Mouse (Mus musculus) CD8-positive naive resting alpha-beta T cell, adult 2 months (primary cell): ENCODE data around the gene Gm20661.

ENCODE experiments used
- DNase-seq, 2 experiments: peaks; one replicate each; pipeline ENCODE4 v3.0.0; 2022; ENCODE audit warnings: low read depth in 2 of 2, low spot score in 2 of 2

Gene Gm20661

DNA sequence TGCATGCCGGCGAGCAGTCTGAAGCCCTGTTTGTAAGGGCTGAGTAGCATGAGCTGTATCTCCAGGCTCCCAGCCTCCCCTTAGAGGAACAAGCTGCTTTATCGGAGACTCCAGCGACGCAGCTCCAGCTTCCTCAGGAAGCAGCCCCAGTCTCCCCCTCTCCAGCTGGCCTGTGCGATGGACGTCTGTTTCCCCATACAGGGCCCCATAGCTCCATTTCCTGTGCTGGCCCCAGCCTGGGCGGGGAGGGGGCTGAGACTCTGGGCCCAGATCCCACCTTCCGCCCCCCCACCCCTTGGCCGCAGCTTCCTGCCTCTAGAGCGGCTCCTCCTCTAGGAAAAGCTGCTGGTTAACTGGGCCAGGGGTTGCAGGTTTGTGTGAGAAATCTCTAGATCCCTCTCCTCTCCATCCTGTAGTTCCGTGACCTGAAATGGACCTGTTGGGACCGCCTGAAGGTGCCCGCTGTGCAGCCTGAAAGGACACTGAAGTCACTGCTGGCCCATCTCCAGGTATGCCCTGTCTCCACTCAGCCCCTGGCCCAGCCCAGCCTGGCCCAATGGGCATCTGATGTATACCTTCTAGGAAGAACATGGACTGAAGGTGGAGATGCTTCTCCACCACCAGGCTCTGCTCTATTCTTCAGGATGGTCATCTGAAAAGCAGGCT lies at the start of gene Gm20661:
Gene Gm20661, plus strand, starts transcription at position 378 of the 666 bp plus-strand sequence.
- no peak for DNase-seq

DNA sequence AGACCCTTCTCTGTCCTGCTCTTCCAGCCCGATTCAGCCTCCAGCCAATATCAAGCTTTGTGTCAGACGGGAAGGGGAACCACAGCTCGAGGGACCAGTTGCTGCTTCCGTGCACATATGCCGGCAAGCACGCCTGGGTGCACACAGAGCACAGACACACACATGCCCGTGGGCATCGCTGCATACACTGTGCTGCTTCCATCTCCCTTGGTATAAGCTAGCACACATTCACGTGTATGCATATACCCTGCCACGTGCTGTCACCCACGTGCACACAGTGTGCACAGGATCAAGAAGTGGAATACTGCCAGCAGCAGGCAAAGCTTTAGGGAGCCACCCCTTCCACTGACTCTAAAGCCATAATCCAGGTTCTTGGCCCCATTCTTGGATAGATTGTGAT lies 48.7 kb upstream of the Gm20661 start:
- DNase-seq = no peak

DNA sequence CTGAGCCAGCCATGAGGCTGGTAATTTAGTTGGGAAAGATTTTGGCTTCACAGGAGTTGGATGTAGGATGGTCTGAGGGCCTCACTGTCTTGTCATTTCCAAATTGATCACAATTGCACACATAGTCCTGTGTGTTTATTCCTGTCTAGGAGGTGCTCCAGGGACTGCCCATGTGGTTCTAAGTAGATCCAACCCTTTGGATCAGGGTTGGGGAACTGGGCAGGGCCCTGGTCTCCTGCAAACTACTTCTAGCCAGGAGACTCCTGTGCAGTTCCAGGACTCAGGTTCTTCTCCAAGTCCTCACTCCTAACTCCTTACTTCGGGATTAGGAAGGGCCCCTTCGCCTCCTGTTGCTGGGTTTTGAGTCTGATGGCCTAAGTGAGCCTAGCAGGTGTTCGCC lies 47.5 kb upstream of the Gm20661 start, which contains the start of gene Camkv:
Gene Camkv, plus strand, starts transcription at position 301 of the 400 bp plus-strand sequence.
- DNase-seq = no peak

DNA sequence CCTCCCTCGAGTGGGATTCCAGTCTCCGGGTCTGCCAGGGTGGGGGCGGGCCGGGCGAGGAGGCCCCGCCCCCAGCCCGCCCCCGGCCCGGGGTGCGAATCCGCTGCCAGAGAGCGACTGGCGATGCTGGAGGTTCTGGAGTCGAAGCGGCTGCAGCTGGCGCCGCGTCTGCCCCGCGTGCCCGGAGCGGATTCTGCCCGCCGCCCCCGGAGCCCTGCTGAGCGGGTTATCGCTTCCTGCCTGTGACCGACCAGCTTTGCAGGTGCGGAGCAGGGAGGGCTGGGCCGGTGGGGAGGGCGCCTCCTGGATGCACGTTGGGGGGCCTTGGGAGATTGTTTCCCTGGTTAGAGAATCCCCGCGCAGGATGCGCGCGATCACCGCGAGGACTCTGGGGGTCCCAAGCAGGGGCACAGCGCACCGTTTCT lies 47.1 kb upstream of the Gm20661 start:
- peak; percentile 24 to 33 for DNase-seq

DNA sequence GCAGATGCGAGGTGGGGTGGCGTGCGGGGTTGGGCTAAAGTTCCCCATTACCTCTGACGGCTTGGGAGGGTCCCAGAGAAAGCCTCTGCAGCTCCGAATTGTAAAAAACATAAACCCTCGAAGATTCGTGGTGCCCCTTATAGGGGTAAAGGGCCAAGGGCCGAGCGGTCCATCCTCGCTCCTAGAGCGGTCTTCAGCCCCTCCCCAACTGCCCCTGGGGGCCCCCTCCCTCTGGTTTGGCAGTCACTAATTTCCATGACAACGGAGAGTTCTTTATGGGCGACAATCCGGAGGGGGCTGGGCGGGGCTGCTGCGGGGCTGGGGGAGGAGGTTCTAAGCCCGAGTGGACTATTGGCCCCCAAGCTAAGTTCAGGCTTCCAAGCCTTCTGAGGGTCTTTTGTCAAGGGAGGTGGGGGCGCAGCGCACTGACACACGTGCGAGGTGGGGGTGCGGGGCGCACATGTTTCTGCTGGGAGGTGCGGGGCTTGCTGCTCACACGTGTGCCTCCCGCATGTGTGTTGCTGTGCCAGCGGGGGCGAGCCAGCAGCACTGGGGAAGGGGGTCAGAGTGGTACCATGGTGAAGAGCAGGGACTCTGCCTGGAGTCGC lies 46.5 kb upstream of the Gm20661 start:
- no peak for DNase-seq

DNA sequence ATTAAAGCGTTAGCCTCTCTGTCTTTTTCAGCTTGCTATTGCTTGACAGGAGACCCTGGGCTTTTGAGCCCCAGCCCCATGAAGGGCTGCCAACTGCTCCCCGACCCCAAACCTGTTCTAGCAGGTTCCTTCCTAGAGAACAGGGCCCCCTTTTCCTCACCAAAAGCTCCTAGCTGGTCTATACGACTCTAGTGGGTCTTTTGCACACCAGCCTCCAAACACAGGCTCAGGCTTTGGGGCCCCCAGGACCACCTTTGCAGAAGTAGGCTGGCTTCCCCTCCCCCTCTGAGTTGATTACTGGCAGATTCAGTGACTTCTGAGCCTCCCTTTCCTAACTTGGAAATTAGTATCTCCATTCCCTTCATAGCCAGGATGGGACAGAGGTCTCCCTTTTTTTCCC lies 46.0 kb upstream of the Gm20661 start:
- no peak for DNase-seq

DNA sequence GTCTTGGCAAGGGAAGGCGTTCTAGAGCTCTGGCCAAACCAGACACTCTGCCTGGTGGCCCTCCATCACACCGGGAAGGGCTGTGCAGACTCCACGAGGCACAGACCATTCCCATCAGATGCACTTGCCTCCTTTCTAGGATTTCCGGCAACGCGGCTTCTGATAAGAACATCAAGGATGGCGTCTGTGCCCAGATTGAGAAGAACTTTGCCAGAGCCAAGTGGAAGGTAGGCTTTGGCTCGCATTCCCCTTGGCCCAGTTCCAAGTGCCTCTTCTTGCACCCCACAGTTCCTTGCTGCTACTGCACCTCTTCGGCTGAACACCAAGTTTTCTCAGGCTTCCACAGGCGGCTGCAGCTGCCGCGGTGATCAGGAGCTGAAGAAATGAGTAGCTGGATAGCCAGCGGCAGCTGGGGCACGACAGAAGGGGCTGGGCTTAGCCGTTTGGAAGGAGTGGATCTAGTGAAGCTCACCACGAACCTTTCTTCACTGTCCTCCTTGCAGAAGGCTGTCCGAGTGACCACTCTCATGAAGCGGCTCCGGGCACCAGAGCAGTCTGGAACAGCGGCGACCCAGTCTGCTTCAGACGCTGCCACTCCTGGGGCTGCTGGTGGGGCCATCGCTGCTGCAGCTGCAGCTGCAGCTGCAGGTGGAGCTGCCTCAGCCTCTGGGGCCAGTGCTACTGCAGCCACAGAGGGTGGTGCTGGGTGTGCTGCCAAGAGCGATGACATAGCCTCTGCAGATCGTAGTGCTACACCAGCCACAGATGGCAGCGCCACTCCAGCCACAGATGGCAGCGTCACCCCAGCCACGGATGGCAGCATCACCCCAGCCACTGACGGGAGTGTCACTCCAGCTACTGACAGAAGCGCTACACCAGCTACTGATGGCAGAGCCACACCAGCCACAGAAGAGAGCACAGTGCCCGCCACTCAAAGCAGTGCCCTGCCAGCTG lies 35.3 kb upstream of the Gm20661 start:
- no peak for DNase-seq

DNA sequence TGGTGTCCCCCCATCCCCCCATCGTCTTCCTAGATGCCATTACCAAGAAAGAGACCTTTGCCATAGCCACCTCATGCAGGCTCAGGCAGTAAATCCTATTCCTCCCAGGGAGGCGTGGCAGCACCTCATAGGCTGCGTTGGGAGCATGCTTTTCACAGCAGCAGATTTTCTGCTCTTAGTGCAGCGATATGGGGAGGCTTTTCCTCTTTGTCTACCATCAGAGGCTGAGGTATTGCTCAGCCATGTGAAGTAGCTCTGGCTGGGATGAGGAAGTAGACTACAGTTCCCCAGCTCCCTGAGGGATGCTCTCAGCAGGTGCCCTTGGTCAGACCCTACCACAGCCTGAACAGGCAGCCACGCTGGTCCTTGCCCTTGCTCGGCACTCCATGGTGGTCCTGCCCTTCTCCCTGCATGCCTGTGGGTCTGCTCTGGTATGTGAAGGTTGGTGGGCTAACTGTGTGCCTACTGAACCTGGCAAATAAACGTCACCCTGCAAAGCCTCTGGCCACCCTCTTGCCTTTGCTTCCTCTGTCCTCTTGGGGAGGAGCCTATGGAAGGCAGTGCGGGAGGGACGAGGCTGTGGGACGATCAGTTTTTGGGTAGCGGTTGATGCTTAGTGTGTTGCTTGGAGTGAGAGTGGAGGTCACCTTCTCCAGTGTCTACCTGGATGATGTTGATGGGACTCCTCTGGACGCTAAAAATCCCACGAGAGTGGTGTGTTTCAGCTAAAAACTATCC lies 33.5 kb upstream of the Gm20661 start:
- DNase-seq = no peak

DNA sequence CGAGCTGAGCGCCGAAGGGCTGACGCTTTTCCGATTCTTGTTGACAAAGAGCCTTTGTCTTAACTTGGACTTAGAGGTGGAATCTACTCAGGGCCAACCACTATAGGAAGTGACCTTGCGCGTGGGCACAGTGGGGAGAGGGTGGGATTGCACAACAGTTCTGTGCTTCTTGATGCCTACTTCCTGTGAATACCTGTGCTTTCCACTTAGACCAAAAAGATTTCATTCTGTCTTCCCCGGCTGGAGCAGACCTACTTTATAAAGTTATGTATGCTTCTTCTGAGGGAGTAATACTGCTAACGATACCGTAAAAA lies 33.0 kb upstream of the Gm20661 start, which contains the start of gene Traip:
Gene Traip, plus strand, starts transcription at position 215 of the 314 bp plus-strand sequence.
- no peak for DNase-seq

DNA sequence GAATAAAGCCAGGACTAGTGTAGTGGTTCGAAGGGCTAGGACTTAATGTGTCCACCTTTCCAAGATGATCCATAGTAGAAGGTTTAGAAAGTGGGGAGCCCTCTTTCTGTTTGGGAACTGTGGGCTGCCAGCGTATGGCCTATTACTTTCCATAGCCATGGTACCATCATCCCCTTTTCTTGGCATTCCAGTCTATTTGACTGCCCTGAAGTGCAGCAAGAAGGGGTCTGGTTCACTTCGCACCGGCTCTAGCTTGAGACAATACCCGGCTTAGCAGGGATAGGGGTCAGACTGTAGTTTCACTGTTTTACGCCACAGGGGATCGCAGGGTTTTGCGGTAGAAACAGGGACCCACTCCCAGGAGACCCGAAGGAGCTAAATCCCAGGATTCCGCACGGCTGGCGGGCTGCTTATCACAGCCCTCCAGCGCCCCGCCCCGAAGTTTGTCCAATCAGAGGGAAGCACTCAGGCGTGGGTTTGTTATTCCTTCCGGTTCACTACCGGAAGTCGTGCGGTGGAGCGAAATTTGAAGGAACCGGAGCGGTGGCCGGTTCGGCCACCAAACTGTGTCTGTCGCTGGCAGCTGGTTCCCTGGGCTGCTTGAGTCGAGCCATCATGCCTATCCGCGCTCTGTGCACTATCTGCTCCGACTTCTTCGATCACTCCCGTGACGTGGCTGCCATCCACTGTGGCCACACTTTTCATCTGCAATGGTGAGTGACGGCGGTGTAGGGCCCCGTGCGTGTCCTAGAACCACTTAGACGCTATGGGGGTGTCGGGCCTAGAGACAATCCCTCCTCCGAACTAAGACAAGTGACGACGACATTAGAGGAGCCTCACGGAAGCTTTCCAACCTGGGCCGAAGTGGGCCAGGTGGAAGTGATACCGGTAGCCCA lies 32.1 kb upstream of the Gm20661 start:
- DNase-seq = peak; percentile 70 to 82

DNA sequence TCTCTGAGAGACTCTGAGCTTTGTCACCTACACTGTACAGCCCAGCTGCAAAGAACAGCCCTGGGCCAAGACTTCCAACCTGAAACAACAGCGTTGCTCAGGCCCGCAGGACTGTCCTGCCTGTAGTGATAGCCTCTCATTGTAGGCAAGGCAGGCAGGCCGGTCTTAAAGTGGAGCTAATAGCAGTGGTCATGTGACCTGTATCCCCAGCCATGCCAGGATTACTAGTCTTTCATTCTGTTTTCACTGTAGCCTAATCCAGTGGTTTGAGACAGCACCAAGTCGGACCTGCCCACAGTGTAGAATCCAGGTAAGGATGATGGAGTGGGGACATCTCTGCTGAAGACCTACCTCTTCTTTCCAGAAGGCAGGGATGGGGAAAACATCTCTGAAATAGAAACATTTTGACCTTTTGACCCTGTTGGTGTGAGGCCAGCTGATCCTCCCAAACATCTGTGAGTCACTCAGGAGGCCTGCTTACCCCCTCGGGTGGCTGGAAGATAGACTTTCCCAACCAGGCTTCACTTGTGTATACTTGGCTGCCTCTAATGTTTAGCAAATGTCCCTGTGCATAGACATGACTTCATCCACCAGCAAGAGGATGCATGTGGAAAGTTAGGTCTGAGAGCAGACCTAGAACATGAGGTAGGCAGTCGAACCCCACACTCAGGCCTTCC lies 27.1 kb upstream of the Gm20661 start:
- DNase-seq = no peak

DNA sequence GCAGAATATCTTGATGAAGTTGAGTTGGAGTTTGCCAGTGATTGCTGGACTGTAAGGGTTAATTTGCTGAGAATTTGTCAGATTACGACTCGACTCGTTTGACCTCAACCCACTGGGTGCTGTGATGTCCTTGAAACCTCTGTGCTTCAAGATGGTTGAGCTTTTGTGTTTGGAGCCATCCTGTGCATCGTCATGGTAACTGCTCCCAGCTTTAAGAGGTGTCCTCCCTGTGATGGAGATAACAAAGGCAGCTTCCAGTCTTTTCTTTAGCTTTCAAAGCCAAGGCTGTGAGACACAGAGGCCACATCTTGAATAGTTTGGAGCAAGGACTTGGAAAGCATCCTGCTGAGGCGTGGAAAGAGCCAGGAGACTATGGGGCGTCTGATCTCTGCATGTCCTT lies 25.7 kb upstream of the Gm20661 start:
- DNase-seq = no peak

DNA sequence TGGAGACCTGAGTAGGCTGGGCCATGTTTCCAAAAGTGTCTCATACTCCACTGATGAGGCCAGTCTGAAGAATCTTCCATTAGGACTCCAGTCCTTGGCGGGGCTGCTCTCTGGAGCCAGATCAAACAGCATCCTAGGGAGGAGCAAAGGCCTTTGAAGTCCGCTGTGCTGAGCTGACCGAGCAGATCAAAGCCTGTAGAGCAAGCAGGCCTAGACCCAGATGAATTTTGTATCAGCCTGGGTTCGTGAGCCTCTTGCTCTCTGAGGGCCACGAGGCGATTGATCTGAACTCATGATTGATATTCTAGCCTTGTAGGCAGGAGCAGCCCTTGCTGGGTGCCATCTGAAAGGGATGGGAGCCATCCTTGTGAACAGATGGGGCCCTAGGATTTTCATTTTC lies 23.0 kb upstream of the Gm20661 start:
- no peak for DNase-seq

DNA sequence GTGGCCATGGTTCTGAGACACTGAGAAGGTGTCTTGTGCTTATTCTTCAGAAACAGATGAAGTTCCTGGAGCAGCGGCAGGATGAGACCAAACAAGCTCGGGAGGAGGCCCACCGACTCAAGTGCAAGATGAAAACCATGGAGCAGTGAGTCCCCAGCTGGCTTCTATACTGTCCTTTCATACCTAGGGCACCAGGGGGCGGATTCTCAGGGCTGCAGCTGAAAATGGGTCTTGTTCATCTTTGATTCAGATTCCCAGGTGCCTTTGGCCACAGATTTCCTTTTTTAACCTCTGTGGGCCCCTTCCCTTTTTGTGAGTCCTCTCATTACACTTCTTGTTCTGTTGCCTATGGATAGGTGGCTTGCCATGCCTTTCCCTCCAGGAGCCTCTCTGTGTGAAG lies 21.9 kb upstream of the Gm20661 start:
- DNase-seq = no peak

DNA sequence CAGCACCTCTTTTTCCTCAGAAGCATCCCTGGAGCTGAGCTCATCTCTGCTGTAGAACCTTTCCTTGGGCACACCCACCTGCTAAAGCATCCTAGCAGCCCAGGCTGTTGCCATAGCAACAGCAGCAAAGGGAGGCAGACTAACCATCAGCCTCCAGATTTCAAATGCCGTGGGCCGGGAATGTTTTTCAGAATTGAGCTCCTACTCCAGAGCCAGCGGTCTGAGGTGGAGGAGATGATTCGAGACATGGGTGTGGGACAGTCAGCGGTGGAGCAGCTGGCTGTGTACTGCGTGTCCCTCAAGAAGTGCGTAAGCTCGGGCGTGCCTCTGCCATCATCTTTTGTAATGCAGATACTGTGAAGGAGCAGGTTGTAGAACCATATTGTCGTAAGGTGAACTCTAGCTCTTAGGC lies 21.5 kb upstream of the Gm20661 start:
- DNase-seq = no peak

DNA sequence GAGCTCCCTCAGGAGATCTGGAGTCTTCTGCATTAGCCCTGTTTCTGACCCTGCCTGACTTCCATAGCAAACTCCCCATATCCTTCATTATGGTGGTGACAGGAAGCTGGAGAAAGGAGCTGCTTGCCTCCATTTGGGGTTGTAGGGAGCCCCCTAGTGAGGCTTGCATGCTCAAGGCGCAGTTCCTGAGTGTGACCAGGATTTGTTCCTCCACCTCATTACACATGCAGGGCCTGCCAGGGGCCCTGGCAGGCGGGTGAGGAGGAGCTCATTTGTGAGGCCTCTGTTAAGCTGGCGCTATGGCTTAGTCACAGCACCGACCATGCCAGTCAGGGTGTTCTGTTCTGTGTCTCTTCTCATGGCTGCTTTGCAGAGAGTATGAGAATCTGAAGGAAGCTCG lies 21.0 kb upstream of the Gm20661 start:
- DNase-seq = no peak

DNA sequence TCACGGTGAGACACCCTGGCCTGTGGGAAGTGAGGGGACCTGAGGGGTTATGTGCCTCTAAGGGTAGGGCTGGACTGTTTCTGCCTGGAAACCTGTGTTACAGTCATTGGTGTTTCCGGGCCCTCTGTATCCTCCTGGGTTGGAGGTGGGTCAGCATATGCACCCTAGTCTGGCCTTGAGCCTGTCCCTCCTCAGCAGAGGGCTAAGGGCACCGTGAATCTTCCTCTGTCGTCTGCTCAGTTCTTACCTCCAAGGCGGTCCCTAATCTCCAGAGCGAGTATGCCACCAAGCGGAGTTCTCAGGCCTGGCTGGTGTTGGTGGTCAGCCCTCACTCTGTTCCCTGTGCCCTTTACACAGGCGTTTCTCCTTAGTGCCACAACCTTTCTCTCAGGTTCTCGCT lies 19.9 kb upstream of the Gm20661 start:
- DNase-seq = no peak

DNA sequence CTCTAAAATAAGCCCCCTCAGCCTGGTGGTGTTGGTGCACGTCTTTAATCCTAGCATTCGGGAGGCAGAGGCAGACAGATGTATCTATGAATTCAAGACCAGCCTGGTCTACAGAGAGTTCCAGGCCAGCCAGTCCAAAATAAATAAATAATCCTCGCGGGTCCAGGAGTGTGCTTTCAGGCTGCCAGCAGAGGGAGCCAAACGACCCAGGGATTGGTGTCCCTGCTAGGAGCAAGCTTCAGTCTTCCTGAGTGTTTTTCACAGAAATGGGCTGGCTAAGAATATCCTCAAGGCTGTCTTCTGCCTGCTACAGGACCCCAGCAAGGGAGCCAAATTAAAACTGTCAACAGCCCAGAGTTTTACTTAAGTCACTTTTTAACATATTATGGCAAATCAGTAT lies 19.2 kb upstream of the Gm20661 start:
- DNase-seq = peak; percentile 62 to 68

DNA sequence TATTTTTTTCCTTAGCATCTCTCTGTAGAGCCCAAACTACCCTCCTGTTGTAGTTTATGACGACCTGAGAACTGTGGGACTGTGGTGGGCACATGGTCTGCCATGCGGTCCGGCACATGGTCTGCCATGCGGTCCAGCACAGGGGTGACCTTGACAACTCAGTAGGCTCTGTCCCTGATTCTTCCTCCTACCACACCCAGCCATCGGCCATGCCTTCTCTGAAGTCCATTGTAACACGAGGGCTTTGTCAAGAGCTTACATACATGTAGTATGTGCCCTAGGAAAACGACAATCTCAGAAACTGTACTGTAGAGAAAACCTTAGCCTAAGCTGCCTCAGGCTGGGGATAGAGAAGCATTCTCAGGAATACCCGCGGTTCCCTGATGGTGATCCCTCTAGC lies 18.2 kb upstream of the Gm20661 start:
- no peak for DNase-seq

DNA sequence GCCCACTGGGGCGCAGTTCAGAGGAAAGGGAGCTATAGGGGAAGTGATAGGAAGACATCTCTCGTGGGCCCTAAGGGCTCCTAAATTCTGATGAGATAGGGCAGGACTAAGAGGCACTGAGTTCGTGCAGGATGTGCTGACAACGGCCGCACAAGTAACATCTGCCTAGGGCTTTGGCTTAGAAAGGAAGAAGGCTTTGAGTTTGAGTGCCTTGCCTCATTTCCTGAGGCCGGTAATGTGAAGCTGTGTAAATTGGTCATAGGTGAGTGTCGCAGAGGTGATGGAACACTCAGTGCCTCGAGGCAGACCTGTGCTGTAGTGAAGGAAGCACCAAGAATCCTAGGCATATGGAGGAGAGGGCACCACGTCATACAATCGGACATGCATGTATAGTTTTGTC lies 16.2 kb upstream of the Gm20661 start:
- DNase-seq = no peak
